Mouse (Mus musculus) spleen, adult 10 weeks (tissue): ENCODE data around the gene Olfm1. TPM values are rescaled to one million over a fixed set of nuclear protein-coding genes. Genes with fewer than 3 reads are reported as not detected.

Source experiments
- polyA plus RNA-seq: library from polyadenylated mRNA; stranded (reverse); fragments of 350-450 nt; fragmentation: Illumina TruSeq; extraction: RNeasy Lipid Tissue Mini Kit (QIAGEN cat#74804); gene quantifications from one replicate; pipeline ENCODE4 v1.2.3, GENCODE M21; 2015; ENCODE audit warnings: low replicate concordance; ENCODE audit not compliant: insufficient read depth

Gene Olfm1
- polyA plus RNA-seq = 16.4 TPM

GRCm38 (mm10) chr2:28192821-28193689 lies at the start of gene Olfm1:
Gene Olfm1 (plus strand): TSS chr2:28192992.

Other genes starting within 250 kb of the Olfm1 start
- 0.48 TPM for gene Fcnb, start 108.1 kb upstream of the Olfm1 start, polyA plus RNA-seq